Mouse (Mus musculus) adrenal gland, postnatal 4 days (tissue): ENCODE data around the gene Tysnd1. TPM values are rescaled to one million over a fixed set of nuclear protein-coding genes. Genes with fewer than 3 reads are reported as not detected.
A peak's percentile ranks its signal among the peaks of the same experiment; 100 is the strongest.

Experiments
- DNase-seq, 2 experiments: peaks; one replicate each; pipeline ENCODE4 v3.0.0; 2021 to 2022; ENCODE audit warnings: low spot score in 2 of 2, mixed read lengths in 2 of 2
- long read RNA-seq, 2 experiments: library from polyadenylated mRNA; stranded (forward); transcript quantifications; one replicate each; pipeline ENCODE4 v2.0.0; 2021
- total RNA-seq, 2 experiments: library from RNA; stranded (reverse); gene quantifications; 2 replicates each; pipeline ENCODE4 v1.2.3; 2021

Tysnd1 gene
- 10 to 100 TPM; 67.6 to 68.2 TPM for total RNA-seq
- long read RNA-seq, experiment 1, transcript Tysnd1-201 (4 exons, 2,286 nt) = major isoform, 208 of 234 reads
- long read RNA-seq, experiment 1, transcript Tysnd1-203 (4 exons, 512 nt) = minor isoform, 7 of 234 reads
- long read RNA-seq, experiment 1, transcript Tysnd1-204 (3 exons, 306 nt) = minor isoform, 10 of 234 reads
- long read RNA-seq, experiment 1, partial matches to known transcripts = 3 of 234 reads
- long read RNA-seq, experiment 1, other reads (novel, unspliced or antisense) = 6 of 234 reads
- long read RNA-seq, experiment 2, transcript Tysnd1-203 (4 exons, 512 nt) = minor isoform, 7 of 420 reads
- long read RNA-seq, experiment 2, transcript Tysnd1-204 (3 exons, 306 nt) = minor isoform, 12 of 420 reads
- long read RNA-seq, experiment 2, transcript Tysnd1-201 (4 exons, 2,286 nt) = major isoform, 374 of 420 reads
- long read RNA-seq, experiment 2, partial matches to known transcripts = 10 of 420 reads
- long read RNA-seq, experiment 2, other reads (novel, unspliced or antisense) = 16 of 420 reads

- peak; percentile 88 to 96 for DNase-seq
Measured at GRCm38 (mm10) chr10:61694870-61695670, at the start of gene Tysnd1. Gene Tysnd1 (plus strand): TSS chr10:61695514.

- DNase-seq = no peak
Measured at GRCm38 (mm10) chr10:61646557-61646956, 48.8 kb upstream of the Tysnd1 start.

DNA sequence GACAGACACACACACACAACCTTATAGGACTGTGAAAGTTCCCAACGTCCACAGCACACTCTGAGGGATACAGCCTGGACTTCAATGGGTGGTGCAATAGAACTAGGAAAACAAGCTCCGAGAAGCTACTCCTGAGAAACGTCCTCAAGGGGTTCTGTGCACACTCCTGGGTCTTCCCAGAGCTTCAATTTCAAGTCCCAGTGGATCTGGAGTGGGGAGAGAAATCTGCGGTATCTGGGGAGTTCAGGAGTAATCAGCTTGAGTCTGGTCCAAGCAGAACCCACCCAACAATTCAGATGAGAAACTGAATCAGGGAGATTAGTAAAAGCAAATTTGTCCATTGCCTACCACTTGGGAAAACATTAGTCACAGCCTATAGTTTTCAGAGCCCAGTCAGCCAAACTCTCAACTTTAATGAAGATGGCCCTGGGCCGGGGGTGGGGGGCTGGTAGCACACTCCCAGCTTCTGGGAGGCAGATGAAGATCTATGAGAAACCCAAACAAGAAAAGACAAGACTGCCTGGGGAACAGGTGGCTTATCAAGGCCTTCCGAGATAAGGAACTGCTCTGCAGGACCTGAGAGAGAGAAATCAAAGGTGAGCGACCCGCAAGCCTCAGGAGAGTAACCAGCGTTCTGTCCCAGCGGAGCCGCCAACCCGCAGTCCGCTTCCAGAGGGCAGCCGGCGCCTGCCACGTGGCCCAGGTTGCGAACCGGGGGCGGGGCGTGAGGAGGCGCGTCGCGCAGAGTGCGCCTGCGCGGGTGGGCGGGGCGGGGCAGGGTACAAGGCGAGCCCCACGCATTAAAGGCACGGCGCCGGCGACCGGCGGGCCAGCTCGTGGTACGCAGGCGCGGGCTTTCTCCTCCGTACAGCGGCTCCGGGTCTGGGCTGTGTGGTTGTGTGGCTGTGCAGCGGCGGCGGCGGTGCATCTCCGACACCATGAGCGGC is 47.3 kb upstream of the Tysnd1 start, which contains the start of gene Ppa1:
Gene Ppa1 (plus strand): TSS at position 763 of the 947 bp plus-strand sequence.
- DNase-seq = peak; percentile 62 to 67

GRCm38 (mm10) chr10:61648737-61649645 is 46.3 kb upstream of the Tysnd1 start:
- no peak for DNase-seq

- no peak for DNase-seq
Measured at GRCm38 (mm10) chr10:61654105-61654504, 41.2 kb upstream of the Tysnd1 start.

- no peak for DNase-seq
Measured at GRCm38 (mm10) chr10:61654691-61655090, 40.6 kb upstream of the Tysnd1 start.

- no peak for DNase-seq
Measured at GRCm38 (mm10) chr10:61655188-61655587, 40.1 kb upstream of the Tysnd1 start.

- DNase-seq = no peak
Measured at GRCm38 (mm10) chr10:61656928-61657882, 38.1 kb upstream of the Tysnd1 start.

DNA sequence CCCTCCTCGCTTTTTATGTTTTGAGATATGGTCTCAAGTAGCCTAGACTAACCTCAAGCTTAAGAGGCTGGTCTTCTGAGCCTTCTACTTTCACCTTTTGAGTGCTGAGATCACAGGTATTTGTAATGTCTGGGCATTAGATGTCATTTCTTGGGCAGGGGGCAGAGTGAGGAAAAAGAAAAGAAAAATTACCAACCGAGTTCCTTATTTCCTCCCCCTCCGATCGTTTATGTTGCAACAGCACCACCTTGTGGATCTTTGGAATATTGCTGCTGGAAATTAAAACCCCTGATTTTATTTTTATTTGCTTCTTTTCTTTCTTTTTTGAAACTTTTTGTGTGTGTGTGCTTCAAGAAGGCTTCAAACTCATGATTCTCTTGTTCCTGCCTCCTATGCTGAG is 37.3 kb upstream of the Tysnd1 start:
- DNase-seq = no peak

GRCm38 (mm10) chr10:61661887-61662286 is 33.4 kb upstream of the Tysnd1 start:
- DNase-seq = no peak

DNA sequence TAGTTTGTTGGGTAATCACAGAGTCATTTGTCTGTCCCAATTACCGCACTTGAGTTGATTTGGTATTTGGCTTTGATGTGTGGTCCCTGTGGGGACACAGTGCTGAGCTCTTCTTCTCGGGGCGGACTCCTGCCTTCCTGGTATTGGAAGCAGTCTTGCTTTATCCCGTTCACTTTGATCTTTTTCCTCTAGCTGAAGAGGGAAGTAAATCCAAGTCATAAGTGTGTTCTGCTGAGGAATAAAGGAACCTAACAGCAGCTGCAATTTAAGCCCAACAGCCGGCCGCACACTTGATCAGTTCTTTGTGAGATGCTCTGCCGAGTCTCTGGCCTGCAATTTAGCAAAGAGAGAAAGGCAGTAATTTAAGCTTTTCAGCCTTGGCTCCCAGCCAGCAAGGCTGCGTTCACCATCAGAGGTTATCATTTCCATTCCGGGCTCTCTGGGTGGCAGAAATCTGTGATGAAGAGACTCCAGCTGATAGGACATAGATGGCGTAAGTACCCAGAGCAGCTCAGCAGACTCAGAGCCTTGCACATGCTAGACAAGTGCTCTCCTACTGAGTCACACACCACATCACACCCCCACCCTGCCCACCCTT is 32.8 kb upstream of the Tysnd1 start:
- peak in 1 of 2 experiments; percentile 24 for DNase-seq

- no peak for DNase-seq
Measured at GRCm38 (mm10) chr10:61665111-61665510, 30.2 kb upstream of the Tysnd1 start.

GRCm38 (mm10) chr10:61665651-61666050 is 29.7 kb upstream of the Tysnd1 start:
- no peak for DNase-seq

GRCm38 (mm10) chr10:61669289-61669688 is 26.0 kb upstream of the Tysnd1 start:
- DNase-seq = no peak

GRCm38 (mm10) chr10:61669896-61670295 is 25.4 kb upstream of the Tysnd1 start:
- no peak for DNase-seq

DNA sequence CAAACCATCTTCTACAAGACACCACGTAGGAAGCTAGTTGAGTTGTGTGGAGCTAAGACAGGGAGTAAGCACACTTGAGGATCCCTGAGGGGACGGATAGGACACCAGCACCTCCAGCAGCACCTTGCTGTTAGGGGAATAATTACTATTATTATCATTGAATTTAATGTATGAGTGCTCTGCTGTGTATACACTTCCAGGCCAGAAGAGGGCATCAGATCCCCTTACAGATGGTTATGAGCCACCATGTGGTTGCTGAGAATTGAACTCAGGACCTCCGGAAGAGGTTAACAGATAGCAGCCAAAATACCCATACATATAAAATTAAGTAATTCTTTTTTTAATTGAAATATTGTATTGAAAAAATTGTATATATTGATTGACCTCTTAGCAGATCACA is 24.6 kb upstream of the Tysnd1 start:
- no peak for DNase-seq

- no peak for DNase-seq
Measured at GRCm38 (mm10) chr10:61675935-61676334, 19.4 kb upstream of the Tysnd1 start.

DNA sequence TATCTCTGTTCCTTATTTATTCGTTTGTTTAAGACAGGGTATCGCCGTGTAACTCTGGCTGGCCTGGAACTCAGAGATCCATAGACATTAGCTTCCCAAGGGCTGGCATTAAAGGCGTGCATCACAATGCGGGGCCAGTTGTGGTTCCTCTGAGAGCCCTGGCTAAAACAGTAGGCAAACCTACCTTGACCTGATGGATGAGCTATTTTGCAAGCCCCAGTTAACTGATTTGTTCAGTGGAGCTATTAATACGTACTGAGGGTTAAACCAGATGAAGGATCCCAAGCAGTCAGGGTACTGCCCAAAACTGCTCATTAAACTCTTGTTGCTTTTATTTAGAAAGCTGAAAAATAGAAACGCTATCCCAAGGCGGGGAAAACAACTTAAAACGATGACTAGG is 15.8 kb upstream of the Tysnd1 start:
- no peak for DNase-seq
